Mouse (Mus musculus): Measurements from ENCODE around the gene Tmem175. TPM values are rescaled to one million over a fixed set of nuclear protein-coding genes. Genes with fewer than 3 reads are reported as not detected.

Gene Tmem175
- total and polyA plus RNA-seq, 2 experiments from 2014 or later: 12.3 to 24.5 TPM

DNA sequence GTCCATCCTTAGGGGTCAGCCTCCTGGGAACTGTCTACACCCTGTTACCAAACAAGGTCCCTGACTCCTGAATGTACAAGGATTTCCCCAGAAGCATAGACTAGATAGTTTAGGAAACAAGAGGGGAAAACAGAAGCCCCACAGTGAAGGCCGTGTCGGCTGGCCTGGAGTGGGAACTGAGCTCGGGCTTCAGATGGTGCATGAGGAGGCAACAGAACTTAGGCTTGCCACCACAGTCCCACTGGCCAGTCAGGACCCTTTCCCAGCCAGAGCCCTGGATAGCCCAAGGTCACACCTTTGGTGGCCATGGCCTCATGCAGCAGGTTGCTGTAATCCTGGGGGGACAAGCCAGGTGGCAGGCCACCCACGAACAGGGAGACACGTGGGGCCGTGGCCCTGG is 23.8 kb downstream of the Tmem175 start:
- Histone ChIP-seq H3K4me1 (ENCODE audit: control insufficient read depth, insufficient read depth) (no peaks in the 10 kb centered on the region), H3K9ac (replicated peaks; ENCODE audit: low read depth, low read length) (no peak overlapping the region), H3K9me3 (replicated peaks; ENCODE audit: control insufficient read depth, low read length) (no peaks in the 10 kb centered on the region), H3K27ac (ENCODE audit: low read depth) (no peak overlapping the region), H3K4me2 (ENCODE audit: low read depth, low read length) (no peak overlapping the region), H3K36me3 (replicated peaks; ENCODE audit: control insufficient read depth, insufficient read depth, low read length) (peaks cover 79% of the 10 kb centered on the region), H3K4me3 (ENCODE audit: low read depth, low read length) (no peak overlapping the region), H3K27me3 (ENCODE audit: control insufficient read depth, insufficient read depth, low read length) (no peaks in the 10 kb centered on the region)
- WGBS: 87% methylated on average over 6 of the region's 6 CpGs
- TF ChIP-seq EP300 (IDR thresholded peaks at IDR 0.05; ENCODE audit: low read depth) (no peak), CTCF (IDR thresholded peaks at IDR 0.05; ENCODE audit: low read depth) (no peak)
- ATAC-seq (ENCODE audit: insufficient read depth, low read depth) (no peak), DNase-seq (ENCODE audit: low spot score) (no peak)

DNA sequence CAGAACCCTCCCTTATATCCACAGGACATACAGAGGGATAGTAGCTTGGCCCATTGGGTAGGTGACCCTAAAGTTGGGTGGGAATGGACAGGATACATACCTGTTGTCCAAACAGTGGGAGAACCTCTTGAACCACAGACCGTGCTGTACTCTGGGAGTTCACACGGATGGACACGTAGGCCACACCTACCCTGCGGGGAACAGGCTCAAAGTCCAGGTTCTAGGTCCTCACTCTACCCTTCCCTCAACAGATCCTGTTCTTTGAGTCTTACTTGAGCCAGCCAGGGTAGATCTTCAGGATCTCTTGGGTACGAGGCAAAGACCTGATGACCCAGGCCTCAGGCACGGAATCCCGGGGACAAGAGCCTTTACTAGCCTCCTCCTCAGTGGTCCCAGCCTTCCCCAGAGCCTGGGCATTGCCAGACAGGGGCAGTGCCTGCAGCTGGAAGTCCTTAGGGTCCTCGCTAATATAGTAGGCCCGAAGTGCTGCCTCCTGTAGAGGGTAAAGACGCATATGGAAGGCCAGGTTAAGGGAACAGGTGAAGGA is 24.9 kb downstream of the Tmem175 start:
- TF ChIP-seq CTCF (IDR thresholded peaks at IDR 0.05; ENCODE audit: low read depth): no peak
- TF ChIP-seq EP300 (IDR thresholded peaks at IDR 0.05; ENCODE audit: low read depth): no peak
- ATAC-seq (ENCODE audit: insufficient read depth, low read depth): no peak
- peaks cover 69% of the 10 kb centered on the region for H3K36me3 ChIP-seq (replicated peaks; ENCODE audit: control insufficient read depth, insufficient read depth, low read length)

DNA sequence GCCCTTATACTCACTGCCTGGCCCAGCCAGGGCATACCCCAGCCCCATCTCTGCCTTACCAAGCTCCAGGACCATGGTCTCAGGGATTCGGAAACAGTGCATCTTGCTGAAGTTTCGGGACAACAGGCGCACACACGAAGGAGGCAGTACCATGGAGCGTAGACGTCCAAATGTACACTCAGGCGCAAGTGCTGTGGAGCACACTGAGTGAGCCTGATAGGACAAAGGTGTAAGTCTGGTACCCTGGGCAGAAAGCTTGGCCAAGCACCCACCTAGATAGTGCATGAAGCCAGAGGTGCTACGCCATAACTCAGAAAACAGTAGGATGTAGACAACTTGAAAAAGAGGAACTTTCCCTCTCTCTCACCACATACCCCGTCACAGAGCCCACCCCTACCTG is 25.8 kb downstream of the Tmem175 start:
- Histone ChIP-seq H3K9me3 (replicated peaks; ENCODE audit: control insufficient read depth, low read length) (no peaks in the 10 kb centered on the region), H3K4me3 (ENCODE audit: low read depth, low read length) (no peak overlapping the region), H3K27ac (ENCODE audit: low read depth) (no peak overlapping the region), H3K9ac (replicated peaks; ENCODE audit: low read depth, low read length) (no peak overlapping the region), H3K27me3 (ENCODE audit: control insufficient read depth, insufficient read depth, low read length) (no peaks in the 10 kb centered on the region), H3K36me3 (replicated peaks; ENCODE audit: control insufficient read depth, insufficient read depth, low read length) (peaks cover 62% of the 10 kb centered on the region), H3K4me1 (ENCODE audit: control insufficient read depth, insufficient read depth) (peaks cover 6% of the 10 kb centered on the region; the same call in 1 of the 2 replicates), H3K4me2 (ENCODE audit: low read depth, low read length) (no peak overlapping the region)
- no peak for DNase-seq (ENCODE audit: low spot score)
- ATAC-seq (ENCODE audit: insufficient read depth, low read depth): no peak
- 96% methylated on average over 9 of the region's 9 CpGs for WGBS
- TF ChIP-seq EP300 (IDR thresholded peaks at IDR 0.05; ENCODE audit: low read depth) (no peak), CTCF (IDR thresholded peaks at IDR 0.05; ENCODE audit: low read depth) (no peak)

More for the DNA sequence above, 24.9 kb downstream of the Tmem175 start:
- H3K4me2 ChIP-seq (ENCODE audit: low read depth, low read length): no peak overlapping the region
- H3K27me3 ChIP-seq (ENCODE audit: control insufficient read depth, insufficient read depth, low read length): no peaks in the 10 kb centered on the region
- H3K4me1 ChIP-seq (ENCODE audit: control insufficient read depth, insufficient read depth): peaks cover 2% of the 10 kb centered on the region; the same call in 1 of the 2 replicates
- H3K9me3 ChIP-seq (replicated peaks; ENCODE audit: control insufficient read depth, low read length): no peaks in the 10 kb centered on the region
- no peak overlapping the region for H3K9ac ChIP-seq (replicated peaks; ENCODE audit: low read depth, low read length)
- 94% methylated on average over 10 of the region's 10 CpGs for WGBS
- no peak overlapping the region for H3K4me3 ChIP-seq (ENCODE audit: low read depth, low read length)
- H3K27ac ChIP-seq (ENCODE audit: low read depth): no peak overlapping the region
- no peak for DNase-seq (ENCODE audit: low spot score)

DNA sequence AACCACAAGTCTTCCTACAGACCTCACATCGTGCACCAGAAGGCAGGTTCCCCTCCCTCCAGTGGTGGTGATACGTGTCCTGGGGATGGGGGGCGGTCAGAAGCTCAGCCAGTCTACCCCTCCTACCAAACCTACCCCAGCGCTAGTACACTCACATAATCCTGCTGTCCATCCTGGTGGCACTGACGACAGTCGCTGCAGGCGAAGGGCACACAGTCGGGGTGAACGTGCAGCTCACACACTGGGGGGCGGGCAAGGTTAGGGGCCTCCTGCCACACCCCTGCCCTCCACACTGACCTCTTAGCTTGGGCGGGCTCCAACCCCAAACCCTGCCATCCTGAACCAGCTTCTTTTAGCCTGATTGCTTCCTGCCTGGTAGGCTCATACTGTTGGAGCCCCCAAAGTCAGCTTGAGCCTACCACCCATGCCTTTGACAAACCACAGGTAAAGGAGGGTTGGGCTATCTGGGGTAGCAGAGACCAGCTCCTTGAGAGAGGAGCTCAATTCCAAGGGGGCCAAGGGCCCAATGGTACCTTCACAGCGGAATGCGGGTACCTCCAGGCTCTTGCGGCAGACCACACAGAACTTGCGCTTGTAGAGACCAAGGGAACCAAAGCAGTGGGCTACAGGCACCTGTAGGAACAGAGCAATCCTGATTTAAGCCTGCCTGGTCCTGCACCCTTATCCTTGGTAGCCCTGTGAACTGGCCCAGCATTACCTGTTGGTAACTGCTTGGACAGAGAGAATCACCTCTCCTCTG is 26.5 kb downstream of the Tmem175 start:
- Histone ChIP-seq H3K36me3 (replicated peaks; ENCODE audit: control insufficient read depth, insufficient read depth, low read length) (peaks cover 56% of the 10 kb centered on the region), H3K4me2 (ENCODE audit: low read depth, low read length) (no peak overlapping the region), H3K27me3 (ENCODE audit: control insufficient read depth, insufficient read depth, low read length) (no peaks in the 10 kb centered on the region), H3K9me3 (replicated peaks; ENCODE audit: control insufficient read depth, low read length) (no peaks in the 10 kb centered on the region), H3K4me3 (ENCODE audit: low read depth, low read length) (no peak overlapping the region), H3K9ac (replicated peaks; ENCODE audit: low read depth, low read length) (no peak overlapping the region), H3K4me1 (ENCODE audit: control insufficient read depth, insufficient read depth) (peaks cover 6% of the 10 kb centered on the region; the same call in 1 of the 2 replicates), H3K27ac (ENCODE audit: low read depth) (no peak overlapping the region)
- DNase-seq (ENCODE audit: low spot score): no peak
- TF ChIP-seq CTCF (IDR thresholded peaks at IDR 0.05; ENCODE audit: low read depth) (no peak), EP300 (IDR thresholded peaks at IDR 0.05; ENCODE audit: low read depth) (no peak)
- ATAC-seq (ENCODE audit: insufficient read depth, low read depth): no peak
- 88% methylated on average over 15 of the region's 15 CpGs for WGBS

DNA sequence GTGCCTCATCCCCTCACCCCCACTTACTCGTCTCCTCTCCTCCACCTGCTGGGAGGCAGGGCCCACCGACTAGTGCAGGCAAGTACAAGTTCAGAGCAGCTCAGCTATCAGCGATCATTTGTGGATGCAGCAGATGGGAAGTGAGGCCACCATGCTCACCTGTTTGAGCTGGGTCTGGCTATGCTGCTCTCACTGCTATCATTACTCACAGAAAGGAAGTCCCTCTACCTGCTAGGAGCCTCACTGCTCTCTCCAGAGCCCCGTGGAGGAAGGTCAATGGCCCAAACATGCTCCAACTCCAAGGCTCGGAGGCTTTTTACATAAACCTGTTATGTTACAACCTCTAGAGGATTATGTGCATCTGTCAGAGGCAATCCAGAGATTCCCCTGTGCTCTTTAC is 27.8 kb downstream of the Tmem175 start:
- Histone ChIP-seq H3K9ac (replicated peaks; ENCODE audit: low read depth, low read length) (no peak overlapping the region), H3K4me3 (ENCODE audit: low read depth, low read length) (no peak overlapping the region), H3K9me3 (replicated peaks; ENCODE audit: control insufficient read depth, low read length) (no peaks in the 10 kb centered on the region), H3K36me3 (replicated peaks; ENCODE audit: control insufficient read depth, insufficient read depth, low read length) (peaks cover 54% of the 10 kb centered on the region), H3K27me3 (ENCODE audit: control insufficient read depth, insufficient read depth, low read length) (no peaks in the 10 kb centered on the region), H3K4me1 (ENCODE audit: control insufficient read depth, insufficient read depth) (peaks cover 6% of the 10 kb centered on the region; the same call in 1 of the 2 replicates), H3K27ac (ENCODE audit: low read depth) (no peak overlapping the region), H3K4me2 (ENCODE audit: low read depth, low read length) (no peak overlapping the region)
- TF ChIP-seq EP300 (IDR thresholded peaks at IDR 0.05; ENCODE audit: low read depth) (no peak), CTCF (IDR thresholded peaks at IDR 0.05; ENCODE audit: low read depth) (no peak)
- ATAC-seq (ENCODE audit: insufficient read depth, low read depth) (no peak), DNase-seq (ENCODE audit: low spot score) (no peak)
- WGBS: 81% methylated on average over 5 of the region's 5 CpGs
